Comparison of ENCODE assay signal across 23 mouse cellular contexts in the genomic region with DNA sequence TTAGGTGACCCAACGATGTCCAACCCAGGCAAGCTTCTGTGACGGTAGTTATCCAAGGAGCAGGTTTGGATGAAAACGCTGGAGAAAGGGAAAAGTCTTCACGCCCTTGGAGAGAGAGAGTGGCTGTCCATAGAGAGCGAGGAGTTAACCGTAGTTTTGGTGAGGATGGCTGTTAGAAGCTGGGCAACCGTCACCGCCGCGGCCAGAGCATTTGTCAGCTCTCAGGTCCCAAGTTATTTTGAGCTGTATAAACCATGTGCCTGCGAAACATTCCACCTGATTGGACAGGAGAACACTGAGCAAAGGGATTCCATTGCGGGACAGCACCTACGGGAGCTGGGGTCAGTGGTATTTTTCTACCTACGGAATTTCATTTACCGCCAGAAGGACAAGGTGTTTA. TPM values are rescaled to one million over a fixed set of nuclear protein-coding genes. Genes with fewer than 3 reads are reported as not detected.
DNase-seq lines count a peak whose midpoint lies in the region; ATAC-seq and TF ChIP-seq lines count a peak whose summit lies in the region.
"Had no signal": no experiment of that assay in that cellular context is flagged by ENCODE, and none has a peak within 500 bp of the region (broad histone marks: within the 10 kb centered on the region; RNA-seq: fewer than 3 reads in every experiment).

Gene Mypn, minus strand, starts transcription at position 225 of the 400 bp plus-strand sequence.

- H3K4me3 ChIP-seq in ES-Bruce4 (ENCODE audit: low read depth, low read length), result 0 out of 2 replicates have a peak within 1 kb of the TSS, but pooled peaks have one; percentile 46
- H3K4me3 ChIP-seq in heart, embryonic 11.5 days (ENCODE audit: low read depth, low read length), result peak within 1 kb of the TSS; percentile 34
- H3K4me3 ChIP-seq in forebrain, embryonic 11.5 days (ENCODE audit: low read depth, low read length), result no peak within 1 kb of the TSS
- H3K4me3 ChIP-seq: embryonic facial prominence, embryonic 13.5 days; forebrain, embryonic 10.5 days; midbrain, embryonic 13.5 days had no signal

- no peaks in the 10 kb centered on the region for H3K4me1 ChIP-seq in ES-Bruce4 (ENCODE audit: control insufficient read depth, insufficient read depth, low read length)
- no peaks in the 10 kb centered on the region for H3K4me1 ChIP-seq in heart, embryonic 11.5 days (ENCODE audit: control insufficient read depth, insufficient read depth, low read length)
- H3K4me1 ChIP-seq in forebrain, embryonic 11.5 days (replicated peaks; ENCODE audit: control insufficient read depth, insufficient read depth, low read length), result no peaks in the 10 kb centered on the region
- H3K4me1 ChIP-seq: embryonic facial prominence, embryonic 13.5 days; forebrain, embryonic 10.5 days; midbrain, embryonic 13.5 days had no signal

- H3K4me2 ChIP-seq in heart, embryonic 11.5 days, result peak within 1 kb of the TSS; percentile 54
- H3K4me2 ChIP-seq in forebrain, embryonic 11.5 days (ENCODE audit: low read depth, low read length, severe bottlenecking), result no peak within 1 kb of the TSS
- H3K4me2 ChIP-seq: embryonic facial prominence, embryonic 13.5 days; hindbrain, embryonic 14.5 days; midbrain, embryonic 13.5 days had no signal

- peak; percentile 71 for DNase-seq in gastrocnemius, postnatal 25 days
- DNase-seq in heart, postnatal 25 days (ENCODE audit: low spot score), result no peak
- DNase-seq in MN1 (ENCODE audit: low spot score), result no peak
- DNase-seq in right cerebral cortex, adult 18-20 months, result no peak
- DNase-seq in adrenal gland, postnatal 25 days, result no peak
- DNase-seq in forebrain, embryonic 11.5 days (ENCODE audit: low spot score), result no peak
- DNase-seq: cerebellum, adult 11-12 months; cerebellum, postnatal 36 days; kidney, postnatal 14 days; layer of hippocampus, adult 9-11 months; lung, adult 2 months; right cerebral cortex, postnatal 14 days had no signal

- no peaks in the 10 kb centered on the region for H3K36me3 ChIP-seq in ES-Bruce4 (ENCODE audit: control insufficient read depth, insufficient read depth, low read length, poor library complexity, severe bottlenecking)
- H3K36me3 ChIP-seq in heart, embryonic 11.5 days (ENCODE audit: control insufficient read depth, insufficient read depth, low read length), result no peaks in the 10 kb centered on the region
- no peaks in the 10 kb centered on the region for H3K36me3 ChIP-seq in forebrain, embryonic 11.5 days (ENCODE audit: control insufficient read depth, insufficient read depth, low read length)
- H3K36me3 ChIP-seq: embryonic facial prominence, embryonic 13.5 days; forebrain, embryonic 10.5 days; midbrain, embryonic 13.5 days had no signal

- 54% methylated on average over 15 of the region's 15 CpGs for WGBS in heart, embryonic 11.5 days (ENCODE audit: insufficient replicate concordance)
- WGBS in forebrain, embryonic 11.5 days, result 90% methylated on average over 15 of the region's 15 CpGs

- no peak within 1 kb of the TSS for H3K27ac ChIP-seq in ES-Bruce4 (ENCODE audit: insufficient read depth, low read length)
- H3K27ac ChIP-seq in heart, embryonic 11.5 days (ENCODE audit: low read depth, low read length), result peak within 1 kb of the TSS; percentile 73
- no peak within 1 kb of the TSS for H3K27ac ChIP-seq in forebrain, embryonic 11.5 days (ENCODE audit: low read depth, low read length)
- H3K27ac ChIP-seq: embryonic facial prominence, embryonic 13.5 days; forebrain, embryonic 10.5 days; hindbrain, embryonic 14.5 days; macrophage; midbrain, embryonic 13.5 days had no signal

- H3K9ac ChIP-seq in ES-Bruce4 (ENCODE audit: low read depth, poor library complexity, severe bottlenecking), result no peak within 1 kb of the TSS
- peak within 1 kb of the TSS; percentile 28; the same call in 1 of the 2 replicates for H3K9ac ChIP-seq in heart, embryonic 11.5 days (ENCODE audit: low read depth, low read length)
- no peak within 1 kb of the TSS for H3K9ac ChIP-seq in forebrain, embryonic 11.5 days (ENCODE audit: low read length)
- H3K9ac ChIP-seq: embryonic facial prominence, embryonic 13.5 days; hindbrain, embryonic 14.5 days; midbrain, embryonic 13.5 days had no signal

- no peak for TF ChIP-seq CTCF in ES-Bruce4 (IDR thresholded peaks at IDR 0.05; ENCODE audit: low read depth, low read length)

- TF ChIP-seq POLR2A in ES-Bruce4 (IDR thresholded peaks at IDR 0.05; ENCODE audit: insufficient read depth, low read length), result no peak

- intact Hi-C loops in heart, postnatal 25 days (cut with DNase I), result no loop called here

- ATAC-seq in heart, embryonic 11.5 days (replicated peaks; ENCODE audit: insufficient number of reproducible peaks, low FRiP score, low TSS enrichment), result no peak
- ATAC-seq in forebrain, embryonic 11.5 days (replicated peaks; ENCODE audit: low FRiP score), result no peak
- ATAC-seq: intestine, embryonic 16.5 days; midbrain, embryonic 13.5 days; Patski had no signal

- no peaks in the 10 kb centered on the region for H3K27me3 ChIP-seq in ES-Bruce4 (ENCODE audit: control insufficient read depth, insufficient read depth, low read length, poor library complexity, severe bottlenecking)
- H3K27me3 ChIP-seq in heart, embryonic 11.5 days (ENCODE audit: control insufficient read depth, insufficient read depth, low read length), result no peaks in the 10 kb centered on the region
- no peaks in the 10 kb centered on the region for H3K27me3 ChIP-seq in forebrain, embryonic 11.5 days (ENCODE audit: control insufficient read depth, insufficient read depth, low read length)
- H3K27me3 ChIP-seq: CH12.LX; embryonic facial prominence, embryonic 13.5 days; midbrain, embryonic 13.5 days had no signal

- TF ChIP-seq EP300 in ES-Bruce4 (IDR thresholded peaks at IDR 0.05; ENCODE audit: insufficient read depth, low read depth, low read length), result no peak

- H3K9me3 ChIP-seq in ES-Bruce4 (replicated peaks; ENCODE audit: control insufficient read depth, insufficient read depth, low read length, poor library complexity, severe bottlenecking), result no peaks in the 10 kb centered on the region
- H3K9me3 ChIP-seq in heart, embryonic 11.5 days (replicated peaks; ENCODE audit: control insufficient read depth, low read length), result no peaks in the 10 kb centered on the region
- H3K9me3 ChIP-seq in forebrain, embryonic 11.5 days (ENCODE audit: control insufficient read depth, low read length), result no peaks in the 10 kb centered on the region
- H3K9me3 ChIP-seq: embryonic facial prominence, embryonic 13.5 days; forebrain, embryonic 10.5 days; midbrain, embryonic 13.5 days had no signal

RNA-seq across cellular contexts. Expression of gene Mypn, which starts in this region (rescaled TPM):
- polyA plus RNA-seq in ES-Bruce4 (2011; ENCODE audit: insufficient read depth, insufficient read length, low read depth, missing spikeins), result 0.66 and 0.81 TPM in 2 replicates
- 100 to 1,000 TPM; 239 to 253 TPM for total RNA-seq in gastrocnemius, postnatal 25 days (2021)
- polyA plus RNA-seq in heart, embryonic 11.5 days (2014; fragmentation: Nextera tagmentation; extraction: Ambion mirVana), result 3.3 and 3.8 TPM in 2 replicates
- 100 to 1,000 TPM; 101 to 108 TPM for total RNA-seq in heart, postnatal 25 days (2021)
- total RNA-seq in adrenal gland, postnatal 25 days (2021), result 0.33 and 0.39 TPM in 2 replicates
- not detected in 2 replicates for polyA plus RNA-seq in forebrain, embryonic 11.5 days (2014; fragmentation: Nextera tagmentation; extraction: Ambion mirVana)
- polyA plus RNA-seq: intestine, embryonic 16.5 days; liver, adult 2 months; macrophage; Patski had no signal

Comparison
In these comparisons a context has a peak if more than half of its experiments do, and no peak if none do; other contexts are left out.
1. RNA of gene Mypn (total RNA-seq): 239 to 253 TPM in gastrocnemius, postnatal 25 days and 101 to 108 TPM in heart, postnatal 25 days; 0.33 to 0.39 TPM in adrenal gland, postnatal 25 days; every median in the first group is over 10 times any median in the second.